Mouse (Mus musculus) embryonic facial prominence, embryonic 13.5 days (tissue): ENCODE data around the gene Tstd2. TPM values are rescaled to one million over a fixed set of nuclear protein-coding genes. Genes with fewer than 3 reads are reported as not detected.

ENCODE experiments used
- ATAC-seq: fragments of 200-750 bp; cut with Nextera tagmentation; 2 replicates; pipeline ENCODE4 v1.8.0; 2017; ENCODE audit warnings: low read depth; ENCODE audit not compliant: insufficient number of reproducible peaks, insufficient read depth, low FRiP score, low TSS enrichment
- H3K27ac ChIP-seq: fragments of 300-500 bp; sonication (generic); 2 replicates; pipeline ENCODE4 v1.5.1; 2015; ENCODE audit warnings: moderate library complexity, mild to moderate bottlenecking, inconsistent platforms
- H3K27me3 ChIP-seq: fragments of 300-500 bp; sonication (generic); 2 replicates; pipeline ENCODE4 v1.6.1; 2015; ENCODE audit warnings: mild to moderate bottlenecking, inconsistent platforms
- H3K36me3 ChIP-seq: fragments of 300-500 bp; sonication (generic); 2 replicates; pipeline ENCODE4 v1.6.1; 2015; ENCODE audit warnings: mild to moderate bottlenecking, inconsistent platforms
- H3K4me1 ChIP-seq: fragments of 300-500 bp; sonication (generic); 2 replicates; pipeline ENCODE4 v1.6.1; 2015; ENCODE audit warnings: inconsistent platforms
- H3K4me2 ChIP-seq: fragments of 300-500 bp; sonication (generic); 2 replicates; pipeline ENCODE4 v1.6.1; 2015; ENCODE audit warnings: moderate library complexity, mild to moderate bottlenecking, inconsistent platforms
- H3K4me3 ChIP-seq: fragments of 300-500 bp; sonication (generic); 2 replicates; pipeline ENCODE4 v1.5.1; 2015; ENCODE audit warnings: mild to moderate bottlenecking, inconsistent platforms
- H3K9ac ChIP-seq: fragments of 300-500 bp; sonication (generic); 2 replicates; pipeline ENCODE4 v1.6.1; 2015; ENCODE audit warnings: mild to moderate bottlenecking, inconsistent platforms
- H3K9me3 ChIP-seq: fragments of 300-500 bp; sonication (generic); 2 replicates; pipeline ENCODE4 v1.6.1; 2016; ENCODE audit warnings: inconsistent platforms
- WGBS: fragments of 180-500 bp; shearing (Covaris S2); methylation state at CpG from one replicate; pipeline ENCODE4 v1.1.7; 2015; ENCODE audit warnings: mixed read lengths; 5-methylcytosine and 5-hydroxymethylcytosine counted together
- polyA plus RNA-seq: library from polyadenylated mRNA; unstranded; fragments of >200 nt; fragmentation: Nextera tagmentation; extraction: Ambion mirVana; gene quantifications from 2 replicates; pipeline ENCODE4 v1.2.1, GENCODE M21; 2015

The Tstd2 gene
- polyA plus RNA-seq, 1 experiment from 2014 or later, result 51.9 TPM

DNA sequence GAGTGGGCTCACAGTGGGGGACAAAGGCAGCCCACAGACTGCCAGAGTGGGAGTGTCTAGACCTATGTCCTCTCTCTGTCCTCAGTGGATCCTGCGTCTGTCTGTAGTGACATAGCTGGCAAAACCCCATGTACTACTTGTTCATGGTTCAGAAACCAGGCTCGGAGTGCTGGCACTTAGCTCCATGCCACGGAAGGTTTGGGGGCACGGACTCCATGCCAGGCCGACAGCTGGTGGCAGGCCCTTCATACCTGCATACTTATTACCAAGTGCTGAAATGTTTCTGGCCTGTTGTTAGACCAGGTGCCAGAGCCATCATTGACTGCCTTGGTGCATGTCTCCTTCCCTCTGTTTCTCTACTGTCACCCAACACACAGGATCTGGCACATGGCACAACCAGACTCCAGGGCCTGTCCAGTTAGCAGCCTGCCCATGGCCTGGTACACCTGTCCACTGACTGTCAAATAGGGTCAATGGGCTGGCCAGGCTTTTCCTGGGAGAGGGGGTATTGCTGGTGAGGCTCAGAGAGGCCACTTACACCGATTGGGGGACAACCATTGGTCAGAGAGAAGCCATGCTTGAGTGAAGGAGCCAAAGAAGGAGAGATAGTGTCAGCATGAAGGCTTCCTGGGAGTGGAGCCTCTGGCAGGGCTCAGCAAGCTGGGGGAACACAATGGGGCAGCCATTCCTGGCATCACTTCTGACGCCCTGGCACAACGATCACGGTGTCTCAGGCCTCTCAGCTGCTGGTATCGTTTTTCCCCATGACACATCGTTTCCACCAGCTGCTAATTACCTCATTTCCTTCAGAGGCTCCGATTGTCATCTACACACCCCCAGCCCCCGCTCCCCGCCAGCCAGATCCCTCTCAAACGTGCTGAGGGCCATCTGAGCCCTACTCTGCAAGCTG, 43.3 kb downstream of the Tstd2 start:
- Histone ChIP-seq H3K9me3 (no peaks in the 10 kb centered on the region), H3K36me3 (no peaks in the 10 kb centered on the region), H3K27ac (no peak overlapping the region), H3K27me3 (no peaks in the 10 kb centered on the region), H3K9ac (no peak overlapping the region), H3K4me3 (no peak overlapping the region), H3K4me1 (peaks cover 8% of the 10 kb centered on the region; the same call in 1 of the 2 replicates), H3K4me2 (no peak overlapping the region)
- 65% methylated on average over 15 of the region's 15 CpGs for WGBS
- ATAC-seq, result no peak

DNA sequence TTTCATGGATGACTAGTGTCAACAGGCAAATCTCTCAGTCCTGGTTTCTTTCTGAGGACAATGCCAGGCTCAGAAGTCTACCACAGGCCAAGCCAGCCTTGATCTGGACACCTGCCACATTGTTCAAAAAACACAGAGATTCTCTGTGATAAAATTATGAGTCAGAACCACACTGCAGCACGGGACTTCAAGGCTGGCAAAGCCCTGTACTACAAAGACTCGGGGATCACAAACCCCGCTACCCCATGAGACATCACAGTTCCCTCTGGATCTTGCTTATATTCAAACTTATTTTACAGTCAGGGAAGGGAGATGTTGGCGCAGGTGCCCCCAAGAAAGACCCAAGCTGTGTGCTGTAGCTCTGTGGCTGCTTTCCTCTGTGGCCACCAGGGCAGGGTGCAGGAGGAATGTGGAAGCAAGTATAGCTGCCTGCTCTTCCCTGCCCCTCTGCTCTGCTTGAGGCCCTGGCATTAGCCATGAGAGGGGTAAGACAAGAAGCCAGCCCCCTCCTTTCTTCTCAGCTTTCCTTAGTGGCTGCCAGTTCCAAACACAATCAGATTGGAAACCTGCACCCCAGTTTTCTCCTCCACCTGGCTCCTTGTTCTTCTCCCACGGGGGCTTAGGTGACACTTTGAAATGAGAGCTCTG, 45.9 kb downstream of the Tstd2 start:
- H3K9me3 ChIP-seq, result no peaks in the 10 kb centered on the region
- H3K4me2 ChIP-seq, result no peak overlapping the region
- H3K27ac ChIP-seq, result no peak overlapping the region
- H3K4me3 ChIP-seq, result no peak overlapping the region
- no peaks in the 10 kb centered on the region for H3K36me3 ChIP-seq
- H3K9ac ChIP-seq, result no peak overlapping the region
- no peaks in the 10 kb centered on the region for H3K27me3 ChIP-seq
- 85% methylated on average over 5 of the region's 5 CpGs for WGBS
- H3K4me1 ChIP-seq, result peaks cover 10% of the 10 kb centered on the region; the same call in 1 of the 2 replicates
- no peak for ATAC-seq

DNA sequence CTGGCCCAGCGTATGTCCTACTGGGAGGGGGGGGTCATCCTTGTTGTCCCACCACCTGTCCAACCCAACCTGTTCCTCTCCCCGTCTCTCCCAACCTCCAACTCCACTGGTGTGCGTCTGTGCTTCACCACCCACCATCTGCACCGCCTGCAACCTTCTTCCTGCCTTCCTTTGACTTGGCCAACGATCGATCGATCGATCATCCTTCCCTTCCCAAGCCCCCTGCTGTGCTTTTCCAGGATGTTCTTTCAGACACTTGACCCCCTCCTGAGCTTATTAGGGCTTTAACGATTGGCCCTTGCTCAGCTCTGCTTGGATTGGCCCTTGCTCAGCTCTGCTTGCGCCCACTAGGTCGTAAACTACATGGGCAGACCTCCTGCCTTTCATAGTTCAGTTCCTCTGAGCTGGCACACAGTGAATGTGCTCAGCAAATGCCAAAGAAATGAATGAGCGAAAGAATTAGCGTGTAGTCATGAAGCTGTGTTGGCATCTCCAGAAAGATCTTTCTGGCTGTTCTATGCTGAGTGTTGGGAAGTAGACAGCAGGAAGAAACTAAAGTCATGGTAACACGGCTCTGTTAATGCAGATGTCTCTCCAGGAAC, 48.9 kb downstream of the Tstd2 start:
- H3K4me2 ChIP-seq, result no peak overlapping the region
- no peaks in the 10 kb centered on the region for H3K9me3 ChIP-seq
- H3K4me3 ChIP-seq, result no peak overlapping the region
- ATAC-seq, result no peak
- H3K4me1 ChIP-seq, result peaks cover 16% of the 10 kb centered on the region; the same call in 1 of the 2 replicates
- 91% methylated on average over 14 of the region's 14 CpGs for WGBS
- H3K27ac ChIP-seq, result no peak overlapping the region
- no peaks in the 10 kb centered on the region for H3K36me3 ChIP-seq
- no peaks in the 10 kb centered on the region for H3K27me3 ChIP-seq
- no peak overlapping the region for H3K9ac ChIP-seq

DNA sequence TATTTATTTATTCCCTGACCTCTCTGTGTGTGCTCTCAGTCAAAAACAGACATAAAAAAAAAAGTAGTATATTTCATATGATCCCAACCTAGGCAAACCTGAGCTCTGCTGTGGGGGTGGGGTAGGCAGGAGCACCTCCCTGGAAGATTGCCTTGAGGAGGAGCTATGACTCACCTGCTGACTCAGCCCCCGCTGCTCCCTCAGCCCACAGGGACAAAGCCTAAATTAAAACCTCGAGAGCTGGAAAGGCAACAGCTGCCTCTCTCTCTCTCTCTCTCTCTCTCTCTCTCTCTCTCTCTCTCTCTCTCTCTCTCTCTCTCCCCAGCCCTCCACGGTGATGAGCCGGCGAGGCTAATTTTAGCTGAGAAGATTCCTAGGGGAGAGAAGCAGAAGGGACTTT, 50.6 kb downstream of the Tstd2 start:
- no peak overlapping the region for H3K9ac ChIP-seq
- no peaks in the 10 kb centered on the region for H3K9me3 ChIP-seq
- H3K36me3 ChIP-seq, result no peaks in the 10 kb centered on the region
- ATAC-seq, result no peak
- H3K27ac ChIP-seq, result no peak overlapping the region
- H3K27me3 ChIP-seq, result no peaks in the 10 kb centered on the region
- H3K4me1 ChIP-seq, result peaks cover 16% of the 10 kb centered on the region; the same call in 1 of the 2 replicates
- no peak overlapping the region for H3K4me2 ChIP-seq
- WGBS, result 22% methylated on average over 5 of the region's 5 CpGs
- no peak overlapping the region for H3K4me3 ChIP-seq

DNA sequence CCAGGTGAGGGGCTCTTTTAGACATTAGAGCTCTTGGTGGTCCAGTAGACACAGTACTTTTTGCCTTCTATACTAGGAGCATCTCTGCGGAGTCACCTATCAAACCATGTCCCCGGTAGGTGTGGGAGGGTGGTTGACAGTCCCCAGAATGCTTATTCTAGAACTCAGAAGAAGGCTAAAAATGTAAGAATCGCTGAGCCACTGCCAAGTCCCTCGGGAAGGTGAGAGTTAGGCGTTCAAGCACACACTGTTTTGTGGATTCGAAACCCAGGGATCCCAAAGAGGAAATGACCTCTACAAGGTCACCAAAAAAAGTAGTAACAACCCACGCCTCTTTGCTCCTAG, 51.1 kb downstream of the Tstd2 start:
- 76% methylated on average over 7 of the region's 7 CpGs for WGBS
- Histone ChIP-seq H3K4me1 (peaks cover 16% of the 10 kb centered on the region; the same call in 1 of the 2 replicates), H3K4me2 (no peak overlapping the region), H3K36me3 (no peaks in the 10 kb centered on the region), H3K4me3 (no peak overlapping the region), H3K27ac (no peak overlapping the region), H3K27me3 (no peaks in the 10 kb centered on the region), H3K9me3 (no peaks in the 10 kb centered on the region), H3K9ac (no peak overlapping the region)
- ATAC-seq, result no peak

DNA sequence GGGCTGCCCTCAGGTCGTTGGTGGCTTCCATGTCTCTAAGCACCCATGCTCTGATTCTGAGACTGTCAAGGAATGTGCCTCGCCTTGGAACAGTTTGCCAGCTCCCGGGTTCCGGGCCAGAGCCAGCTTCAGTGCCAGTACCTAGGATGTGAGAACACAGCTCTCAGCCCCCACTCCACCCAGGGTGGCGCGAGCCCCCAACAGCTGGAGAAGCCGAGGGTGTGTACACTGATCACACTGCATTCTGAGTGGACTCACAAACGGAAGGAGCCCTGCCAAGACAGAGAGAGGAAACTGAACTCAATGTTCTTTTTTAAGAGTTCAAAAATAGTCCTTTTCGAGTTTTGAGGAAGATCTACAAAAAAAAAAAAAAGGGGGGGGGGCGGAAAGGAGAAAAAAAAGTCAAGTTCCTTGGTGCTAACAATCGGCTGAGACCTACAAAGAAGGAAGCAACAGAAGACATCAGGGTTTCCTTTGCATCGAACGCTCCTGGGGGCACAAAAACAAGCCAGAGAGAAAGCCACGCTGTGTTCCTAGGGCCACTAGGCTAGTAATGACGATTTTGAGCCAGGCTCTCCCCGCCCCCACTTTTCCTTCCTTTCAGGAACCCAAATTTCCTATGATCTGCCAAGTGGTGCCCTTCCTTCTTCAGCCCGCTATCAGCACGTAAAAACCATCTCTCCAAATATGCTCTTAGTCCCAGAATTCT, 51.6 kb downstream of the Tstd2 start:
- Histone ChIP-seq H3K27me3 (no peaks in the 10 kb centered on the region), H3K9me3 (no peaks in the 10 kb centered on the region), H3K9ac (no peak overlapping the region), H3K4me1 (peaks cover 15% of the 10 kb centered on the region; the same call in 1 of the 2 replicates), H3K4me2 (no peak overlapping the region), H3K4me3 (no peak overlapping the region), H3K27ac (no peak overlapping the region), H3K36me3 (no peaks in the 10 kb centered on the region)
- 75% methylated on average over 18 of the region's 18 CpGs for WGBS
- ATAC-seq, result no peak

DNA sequence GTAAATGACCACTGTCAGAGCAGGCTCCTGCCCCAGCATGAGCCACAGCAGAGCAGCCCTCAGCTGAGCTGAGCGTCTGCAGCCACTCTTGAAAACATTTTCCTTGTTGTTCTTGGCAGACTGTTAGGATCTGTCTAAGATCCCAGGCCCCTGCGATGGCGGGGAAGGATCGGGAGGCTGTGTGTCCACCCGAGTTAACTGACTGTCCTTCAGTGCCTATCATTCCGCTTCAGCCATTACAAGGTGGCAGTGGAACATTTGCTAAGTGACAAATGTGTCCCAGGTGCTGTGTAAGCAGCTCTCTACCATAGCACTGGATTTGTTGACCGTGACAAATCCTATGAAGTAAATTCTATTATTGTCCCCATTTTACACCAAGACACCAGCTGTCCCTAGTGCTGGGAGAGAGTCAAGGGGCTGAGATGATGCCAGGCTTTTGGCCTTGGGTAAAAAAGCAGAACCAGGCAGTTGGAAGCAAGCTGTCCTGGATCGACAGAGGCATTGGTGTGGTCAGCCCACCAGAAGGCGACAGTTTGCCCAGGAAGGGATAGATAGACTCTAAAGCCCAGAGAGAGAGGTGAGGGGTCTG, 53.2 kb downstream of the Tstd2 start:
- Histone ChIP-seq H3K4me3 (no peak overlapping the region), H3K9ac (no peak overlapping the region), H3K4me1 (peaks cover 11% of the 10 kb centered on the region; the same call in 1 of the 2 replicates), H3K9me3 (no peaks in the 10 kb centered on the region), H3K4me2 (no peak overlapping the region), H3K27ac (no peak overlapping the region), H3K27me3 (no peaks in the 10 kb centered on the region), H3K36me3 (no peaks in the 10 kb centered on the region)
- 65% methylated on average over 9 of the region's 9 CpGs for WGBS
- ATAC-seq, result no peak

DNA sequence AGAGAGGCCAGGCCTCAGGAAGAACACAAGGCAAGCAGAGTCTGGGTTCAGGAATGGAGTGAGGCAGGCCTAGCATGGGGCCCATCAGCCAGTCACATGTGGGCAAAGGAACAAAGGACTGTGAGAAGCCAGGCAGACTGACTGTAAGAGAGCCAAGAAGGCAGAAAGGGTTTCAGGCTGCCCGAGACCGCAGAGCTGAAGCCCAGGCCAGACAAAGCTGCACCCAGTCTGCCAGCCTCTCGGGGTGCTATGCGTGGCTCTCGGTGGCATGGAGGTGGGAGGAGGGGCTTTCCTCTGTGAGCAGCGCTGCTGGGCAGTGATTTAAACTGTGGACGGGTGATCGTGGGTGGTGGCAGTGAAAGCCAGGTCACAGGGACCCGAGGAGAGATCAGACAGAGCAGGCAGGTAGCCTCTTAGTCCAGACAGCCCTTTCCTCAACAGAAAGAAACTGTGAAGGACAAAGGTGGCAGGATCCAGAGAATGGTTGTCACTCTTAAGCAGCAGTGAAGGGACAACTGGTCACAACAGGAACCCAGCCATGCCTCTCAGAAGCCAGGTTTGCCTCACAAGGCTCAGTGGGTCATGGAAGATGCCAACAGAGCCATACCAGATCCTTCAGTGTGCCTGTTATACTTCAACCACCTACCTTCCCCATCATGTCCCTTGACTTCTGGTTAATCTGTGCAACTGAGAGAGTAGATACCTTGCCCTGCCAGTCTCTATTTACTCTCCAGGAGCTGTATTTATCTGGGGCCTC, 53.9 kb downstream of the Tstd2 start:
- H3K9me3 ChIP-seq, result no peaks in the 10 kb centered on the region
- no peaks in the 10 kb centered on the region for H3K27me3 ChIP-seq
- H3K27ac ChIP-seq, result no peak overlapping the region
- peaks cover 11% of the 10 kb centered on the region; the same call in 1 of the 2 replicates for H3K4me1 ChIP-seq
- no peak for ATAC-seq
- no peak overlapping the region for H3K4me3 ChIP-seq
- H3K4me2 ChIP-seq, result no peak overlapping the region
- no peaks in the 10 kb centered on the region for H3K36me3 ChIP-seq
- H3K9ac ChIP-seq, result no peak overlapping the region
- 68% methylated on average over 9 of the region's 9 CpGs for WGBS

DNA sequence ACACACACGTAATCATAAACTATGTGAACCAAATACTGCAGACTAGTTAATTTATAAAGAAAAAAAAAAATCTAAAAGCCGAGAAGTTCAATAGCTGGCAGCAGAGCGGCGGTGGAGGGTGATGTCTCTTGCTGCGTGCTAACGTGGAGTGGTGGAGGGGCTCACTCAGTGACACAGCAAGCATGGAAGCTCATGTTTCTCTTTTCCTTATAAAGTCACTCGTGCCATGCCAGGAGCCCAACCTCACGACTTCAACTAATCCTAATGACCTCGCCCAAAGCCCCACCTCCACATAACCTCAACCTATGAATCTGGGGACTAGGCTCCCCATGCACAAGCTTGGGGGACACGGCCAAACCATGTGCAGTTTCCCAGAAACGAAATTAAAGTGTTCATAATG, 55.9 kb downstream of the Tstd2 start:
- H3K27ac ChIP-seq, result no peak overlapping the region
- H3K4me1 ChIP-seq, result peaks cover 6% of the 10 kb centered on the region; the same call in 1 of the 2 replicates
- 69% methylated on average over 11 of the region's 11 CpGs for WGBS
- H3K27me3 ChIP-seq, result no peaks in the 10 kb centered on the region
- H3K4me3 ChIP-seq, result no peak overlapping the region
- no peak for ATAC-seq
- H3K9ac ChIP-seq, result no peak overlapping the region
- no peaks in the 10 kb centered on the region for H3K36me3 ChIP-seq
- H3K4me2 ChIP-seq, result no peak overlapping the region
- no peaks in the 10 kb centered on the region for H3K9me3 ChIP-seq

DNA sequence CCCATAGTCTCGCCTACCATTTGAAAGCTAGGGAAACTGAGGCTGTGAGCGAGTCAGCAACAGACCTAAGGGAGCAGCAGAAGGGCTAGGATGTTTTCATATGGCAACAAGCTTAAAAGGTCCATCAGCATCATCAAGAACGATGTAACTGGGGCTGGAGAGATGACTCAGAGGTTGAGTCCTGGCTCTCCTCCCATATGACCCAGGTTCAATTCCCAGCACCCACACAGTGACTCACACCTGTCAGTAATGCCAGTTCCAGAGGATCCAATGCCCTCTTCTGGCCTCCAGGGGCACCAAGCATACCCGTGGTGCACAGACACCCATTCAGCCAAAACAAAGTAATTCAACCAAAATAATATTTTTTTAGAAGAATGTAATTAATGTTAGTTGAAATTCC, 58.2 kb downstream of the Tstd2 start:
- no peaks in the 10 kb centered on the region for H3K36me3 ChIP-seq
- H3K4me1 ChIP-seq, result peaks cover 8% of the 10 kb centered on the region
- no peak overlapping the region for H3K9ac ChIP-seq
- H3K4me3 ChIP-seq, result no peak overlapping the region
- no peaks in the 10 kb centered on the region for H3K27me3 ChIP-seq
- H3K9me3 ChIP-seq, result no peaks in the 10 kb centered on the region
- no peak overlapping the region for H3K27ac ChIP-seq
- H3K4me2 ChIP-seq, result no peak overlapping the region
- no peak for ATAC-seq
- 77% methylated on average over 4 of the region's 4 CpGs for WGBS
